Mouse (Mus musculus): ENCODE data around the gene Sfn. TPM values are rescaled to one million over a fixed set of nuclear protein-coding genes. Genes with fewer than 3 reads are reported as not detected.
A peak's percentile ranks its signal among the peaks of the same experiment; 100 is the strongest.

The Sfn gene
- total RNA-seq, 1 experiment from 2014 or later: 7.1 TPM

GRCm38 (mm10) chr4:133624830-133625229 is 22.9 kb upstream of the Sfn start:
- no peak for ATAC-seq (replicated peaks; ENCODE audit: insufficient number of reproducible peaks, low FRiP score, low TSS enrichment, poor library complexity, severe bottlenecking)

GRCm38 (mm10) chr4:133622161-133622695 is 20.3 kb upstream of the Sfn start:
- ATAC-seq (replicated peaks; ENCODE audit: insufficient number of reproducible peaks, low FRiP score, low TSS enrichment, poor library complexity, severe bottlenecking): peak; percentile 40

GRCm38 (mm10) chr4:133620668-133621067 is 18.7 kb upstream of the Sfn start:
- ATAC-seq (replicated peaks; ENCODE audit: insufficient number of reproducible peaks, low FRiP score, low TSS enrichment, poor library complexity, severe bottlenecking): no peak

- ATAC-seq (replicated peaks; ENCODE audit: insufficient number of reproducible peaks, low FRiP score, low TSS enrichment, poor library complexity, severe bottlenecking): no peak
Observed at GRCm38 (mm10) chr4:133619473-133620136, 17.6 kb upstream of the Sfn start.

GRCm38 (mm10) chr4:133617936-133618335 is 16.0 kb upstream of the Sfn start:
- no peak for ATAC-seq (replicated peaks; ENCODE audit: insufficient number of reproducible peaks, low FRiP score, low TSS enrichment, poor library complexity, severe bottlenecking)

GRCm38 (mm10) chr4:133615416-133615815 is 13.4 kb upstream of the Sfn start:
- no peak for ATAC-seq (replicated peaks; ENCODE audit: insufficient number of reproducible peaks, low FRiP score, low TSS enrichment, poor library complexity, severe bottlenecking)

- no peak for ATAC-seq (replicated peaks; ENCODE audit: insufficient number of reproducible peaks, low FRiP score, low TSS enrichment, poor library complexity, severe bottlenecking)
Observed at GRCm38 (mm10) chr4:133614274-133614761, 12.3 kb upstream of the Sfn start.

GRCm38 (mm10) chr4:133613867-133614266 is 11.9 kb upstream of the Sfn start:
- ATAC-seq (replicated peaks; ENCODE audit: insufficient number of reproducible peaks, low FRiP score, low TSS enrichment, poor library complexity, severe bottlenecking): no peak

GRCm38 (mm10) chr4:133613026-133613425 is 11.1 kb upstream of the Sfn start:
- no peak for ATAC-seq (replicated peaks; ENCODE audit: insufficient number of reproducible peaks, low FRiP score, low TSS enrichment, poor library complexity, severe bottlenecking)

- no peak for ATAC-seq (replicated peaks; ENCODE audit: insufficient number of reproducible peaks, low FRiP score, low TSS enrichment, poor library complexity, severe bottlenecking)
Observed at GRCm38 (mm10) chr4:133612416-133612815, 10.4 kb upstream of the Sfn start.

GRCm38 (mm10) chr4:133611815-133612214 is 9.8 kb upstream of the Sfn start:
- no peak for ATAC-seq (replicated peaks; ENCODE audit: insufficient number of reproducible peaks, low FRiP score, low TSS enrichment, poor library complexity, severe bottlenecking)

GRCm38 (mm10) chr4:133609719-133610118 is 7.8 kb upstream of the Sfn start:
- ATAC-seq (replicated peaks; ENCODE audit: insufficient number of reproducible peaks, low FRiP score, low TSS enrichment, poor library complexity, severe bottlenecking): peak; percentile 83

GRCm38 (mm10) chr4:133607284-133607683 is 5.3 kb upstream of the Sfn start:
- no peak for ATAC-seq (replicated peaks; ENCODE audit: insufficient number of reproducible peaks, low FRiP score, low TSS enrichment, poor library complexity, severe bottlenecking)

GRCm38 (mm10) chr4:133605330-133605729 is 3.4 kb upstream of the Sfn start:
- no peak for ATAC-seq (replicated peaks; ENCODE audit: insufficient number of reproducible peaks, low FRiP score, low TSS enrichment, poor library complexity, severe bottlenecking)

- ATAC-seq (replicated peaks; ENCODE audit: insufficient number of reproducible peaks, low FRiP score, low TSS enrichment, poor library complexity, severe bottlenecking): no peak
Observed at GRCm38 (mm10) chr4:133604856-133605255, 2.9 kb upstream of the Sfn start.

GRCm38 (mm10) chr4:133604175-133604574 is 2.2 kb upstream of the Sfn start:
- ATAC-seq (replicated peaks; ENCODE audit: insufficient number of reproducible peaks, low FRiP score, low TSS enrichment, poor library complexity, severe bottlenecking): no peak

- no peak for ATAC-seq (replicated peaks; ENCODE audit: insufficient number of reproducible peaks, low FRiP score, low TSS enrichment, poor library complexity, severe bottlenecking)
Observed at GRCm38 (mm10) chr4:133603056-133603455, 1.1 kb upstream of the Sfn start.

- no peak for ATAC-seq (replicated peaks; ENCODE audit: insufficient number of reproducible peaks, low FRiP score, low TSS enrichment, poor library complexity, severe bottlenecking)
Observed at GRCm38 (mm10) chr4:133600306-133600705, 1.7 kb downstream of the Sfn start.

GRCm38 (mm10) chr4:133599571-133600073 is 2.3 kb downstream of the Sfn start:
- ATAC-seq (replicated peaks; ENCODE audit: insufficient number of reproducible peaks, low FRiP score, low TSS enrichment, poor library complexity, severe bottlenecking): peak; percentile 93

GRCm38 (mm10) chr4:133599116-133599515 is 2.9 kb downstream of the Sfn start:
- ATAC-seq (replicated peaks; ENCODE audit: insufficient number of reproducible peaks, low FRiP score, low TSS enrichment, poor library complexity, severe bottlenecking): no peak
